Mouse (Mus musculus): ENCODE data around the gene Fam76b.

Fam76b gene

DNA sequence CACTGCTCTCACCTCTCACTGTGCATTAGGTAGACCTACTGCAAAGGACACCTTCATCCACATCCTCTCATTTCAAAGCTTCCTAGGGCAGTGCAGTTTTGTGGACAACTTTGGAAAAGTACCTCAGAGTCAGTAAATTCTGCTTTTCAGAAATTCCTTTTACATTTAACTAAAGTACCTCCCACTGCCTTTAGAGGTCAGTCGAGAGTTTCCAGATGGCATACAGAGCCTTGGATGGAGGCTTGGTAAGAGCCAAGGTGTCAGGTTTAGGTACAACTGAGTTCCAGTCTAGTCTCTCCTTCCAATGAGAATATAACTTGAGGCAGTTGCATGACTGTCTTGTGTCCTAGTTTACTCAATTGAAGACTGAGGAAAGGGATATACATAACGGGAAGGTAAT lies 46.8 kb downstream of the Fam76b start:
- DNase-seq, result peak in 1 of 2 experiments; percentile 30

DNA sequence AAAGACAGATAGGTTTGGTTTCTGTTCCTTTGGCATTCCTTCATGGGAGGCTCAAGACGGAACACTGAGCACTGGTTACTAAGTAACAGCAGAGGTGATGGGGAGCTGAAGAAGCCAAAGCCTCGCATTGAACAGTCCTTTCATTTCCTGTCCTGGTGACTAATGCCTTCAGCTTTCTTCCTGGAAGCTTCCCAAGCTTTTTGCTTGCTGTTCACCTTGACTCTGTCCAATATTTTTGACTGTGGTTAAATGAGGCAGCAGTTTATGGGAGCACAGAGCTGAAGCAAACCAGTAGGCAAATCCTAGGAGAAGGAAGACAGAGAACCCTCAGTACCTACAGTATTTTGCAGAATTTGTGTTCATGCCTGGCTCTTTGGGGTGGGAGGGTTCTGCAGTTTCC lies 47.8 kb downstream of the Fam76b start:
- DNase-seq, result no peak

DNA sequence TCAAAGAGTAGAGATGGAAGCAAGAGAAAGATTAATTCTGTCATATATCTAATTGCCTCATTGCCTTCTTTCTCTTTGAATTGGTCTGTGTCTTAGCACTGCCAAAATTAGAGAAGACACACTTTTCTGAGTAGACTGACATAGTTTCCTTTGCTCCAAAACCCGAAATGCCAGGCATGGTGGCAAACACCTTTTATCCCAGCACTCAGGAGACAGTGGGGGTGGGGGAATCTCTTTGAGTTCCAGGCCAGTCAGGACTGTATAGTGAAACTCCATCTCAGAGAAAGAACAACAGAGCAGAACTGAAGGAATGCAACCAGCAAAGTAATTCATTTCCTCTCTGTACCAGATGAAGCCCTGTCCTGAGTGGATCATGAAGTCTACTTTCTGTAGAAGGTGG lies 53.2 kb downstream of the Fam76b start:
- no peak for DNase-seq

DNA sequence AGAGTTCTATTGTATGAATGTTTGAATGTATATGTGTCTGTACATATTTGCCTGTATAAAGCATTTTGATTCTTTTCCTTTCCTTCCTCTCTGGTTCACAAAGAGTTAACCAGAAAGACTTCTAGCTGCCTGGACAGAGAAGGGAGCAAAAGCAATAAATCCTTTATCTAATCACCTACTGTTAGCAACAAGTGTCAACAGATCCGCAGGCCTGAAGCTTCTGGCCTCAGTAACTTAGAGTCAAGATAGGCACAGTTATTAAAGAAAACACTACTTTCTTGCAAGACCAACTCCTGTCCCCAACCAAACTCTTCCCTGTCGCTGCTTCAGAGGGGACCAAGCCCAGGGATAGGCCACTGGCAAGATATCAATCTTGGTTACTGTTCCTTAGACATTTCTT lies 55.0 kb downstream of the Fam76b start:
- DNase-seq, result no peak

DNA sequence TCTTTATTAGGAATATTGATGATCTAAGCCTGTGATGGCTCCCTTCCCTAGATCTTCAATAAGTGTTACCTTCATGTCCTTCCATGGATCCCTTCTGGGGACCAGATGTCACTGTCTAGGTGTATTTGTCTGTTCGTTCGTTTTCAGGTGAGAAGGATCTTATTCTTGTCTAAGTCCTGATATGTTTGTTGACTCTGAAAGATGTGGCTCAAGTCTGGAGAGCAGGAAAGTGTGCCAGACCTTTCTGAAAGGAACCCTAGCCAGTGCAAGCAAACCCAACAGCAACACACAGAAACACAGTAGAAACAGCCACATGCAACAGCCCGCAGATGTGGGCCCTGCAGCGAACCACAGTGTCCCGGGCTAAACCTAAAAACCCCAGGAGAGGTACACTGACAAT lies 61.5 kb downstream of the Fam76b start:
- DNase-seq, result no peak

DNA sequence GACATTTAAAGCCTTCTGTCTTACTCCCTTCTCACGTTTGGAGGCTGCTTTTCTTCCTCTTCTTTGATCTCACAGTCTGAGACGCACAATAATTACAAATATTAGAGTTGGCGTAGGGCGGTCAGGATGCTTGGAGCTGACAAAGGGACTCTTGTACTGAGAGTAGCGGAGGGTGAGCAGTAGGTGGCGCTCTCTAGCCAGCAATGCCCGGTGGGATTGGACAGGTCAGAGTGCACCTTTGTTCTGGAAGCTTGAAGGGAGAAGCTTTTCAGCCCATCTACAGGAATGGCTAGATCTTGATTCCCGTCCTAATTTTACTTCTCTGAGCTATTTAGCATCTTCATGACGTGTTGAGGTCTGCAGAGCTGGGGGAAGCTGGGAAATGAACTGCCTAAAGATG lies 62.1 kb downstream of the Fam76b start:
- peak; percentile 95 to 97 for DNase-seq

DNA sequence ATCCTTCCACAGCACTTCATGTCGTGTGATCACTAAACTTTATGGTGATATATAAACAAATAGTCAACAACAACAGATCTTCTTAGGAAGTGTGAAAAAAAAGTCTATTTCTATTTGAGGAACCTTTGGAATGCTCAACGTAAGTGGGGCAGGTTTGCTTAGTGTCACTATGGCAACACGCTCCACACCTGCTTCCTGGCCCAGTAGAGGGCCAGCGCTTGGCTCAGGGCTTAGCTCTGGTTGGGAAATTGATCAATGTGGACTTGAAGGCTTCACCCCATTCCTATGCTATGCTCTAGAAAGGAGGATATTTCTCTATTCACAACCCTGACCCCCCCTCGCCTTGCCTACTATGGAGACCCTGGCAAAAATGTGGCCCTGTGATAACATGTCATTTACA lies 62.7 kb downstream of the Fam76b start:
- DNase-seq, result no peak

DNA sequence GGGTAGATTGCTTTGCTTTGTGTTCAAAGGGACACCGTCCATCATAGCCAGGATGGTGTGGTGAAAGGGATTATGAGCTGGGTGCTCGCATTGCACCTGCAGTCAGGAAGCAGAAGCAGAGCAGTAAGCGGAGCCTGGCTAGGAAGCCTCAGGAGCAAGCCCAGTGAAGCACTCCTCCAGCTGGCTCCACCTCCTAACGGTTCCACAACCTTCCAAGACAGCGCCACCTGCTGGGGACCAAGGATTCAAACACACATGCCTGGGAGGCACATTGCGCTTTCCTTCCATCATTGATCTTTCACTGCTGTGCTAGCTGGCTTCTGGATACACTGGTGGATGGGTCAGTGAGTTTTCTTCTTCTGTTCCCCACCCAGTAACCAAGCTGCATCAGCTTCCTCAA lies 64.4 kb downstream of the Fam76b start:
- DNase-seq, result peak; percentile 21 to 38

DNA sequence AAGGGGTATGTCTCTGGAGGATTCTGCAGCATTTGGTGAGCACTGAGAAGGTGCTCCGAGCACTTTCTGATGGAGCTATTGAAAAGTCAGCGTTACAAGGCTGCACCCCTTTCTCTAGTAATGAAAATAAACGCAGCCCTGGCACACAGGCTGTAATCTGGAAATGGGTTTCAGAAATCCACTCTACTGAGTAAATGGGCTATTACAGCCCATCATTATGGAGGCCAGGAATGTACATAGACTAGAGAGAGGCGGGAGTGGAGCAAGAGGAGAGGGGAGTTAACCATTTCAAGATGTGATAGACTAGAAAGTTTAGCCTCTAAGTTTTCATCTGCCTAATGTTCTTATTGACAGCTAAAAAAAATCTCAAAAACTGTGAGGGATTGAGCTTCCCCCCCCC lies 65.5 kb downstream of the Fam76b start:
- DNase-seq, result no peak

DNA sequence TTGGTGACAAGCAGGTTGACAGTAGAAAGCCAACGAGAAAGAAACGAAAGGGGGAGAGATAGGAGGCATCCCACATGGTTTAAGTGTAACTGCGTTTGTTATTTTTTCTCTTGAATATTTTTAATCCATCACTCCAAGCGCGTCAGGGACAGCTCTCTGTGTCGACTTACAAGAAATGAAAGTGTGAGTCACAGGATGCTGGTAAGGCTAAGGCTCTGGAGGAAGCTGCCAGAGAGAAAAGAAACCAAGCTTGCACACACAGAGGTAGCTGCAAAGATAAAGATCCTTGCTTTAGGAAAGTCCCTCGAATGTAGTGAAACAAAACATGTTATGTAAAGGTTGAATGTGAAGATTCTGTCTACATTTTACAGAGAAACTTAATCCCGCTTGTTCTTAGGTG lies 67.0 kb downstream of the Fam76b start:
- no peak for DNase-seq

DNA sequence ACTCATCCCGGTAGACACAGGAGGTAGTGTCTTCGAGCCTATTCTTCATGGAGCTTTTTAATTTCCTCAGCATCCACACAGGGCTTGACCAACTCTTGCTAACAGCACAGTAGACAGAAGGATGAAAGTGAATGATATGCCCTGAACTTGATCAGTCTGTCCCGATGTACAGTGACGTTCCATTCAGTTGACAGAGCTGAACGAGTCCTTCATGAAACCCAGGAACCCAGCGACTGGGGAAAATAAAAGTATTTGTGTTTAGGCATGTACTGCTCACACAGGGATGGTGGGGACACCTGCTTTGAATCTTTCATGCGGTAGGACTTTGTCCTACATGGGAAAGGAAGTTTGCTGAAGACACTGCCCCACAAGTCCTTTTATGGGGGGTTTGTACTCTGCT lies 67.4 kb downstream of the Fam76b start:
- DNase-seq, result no peak

DNA sequence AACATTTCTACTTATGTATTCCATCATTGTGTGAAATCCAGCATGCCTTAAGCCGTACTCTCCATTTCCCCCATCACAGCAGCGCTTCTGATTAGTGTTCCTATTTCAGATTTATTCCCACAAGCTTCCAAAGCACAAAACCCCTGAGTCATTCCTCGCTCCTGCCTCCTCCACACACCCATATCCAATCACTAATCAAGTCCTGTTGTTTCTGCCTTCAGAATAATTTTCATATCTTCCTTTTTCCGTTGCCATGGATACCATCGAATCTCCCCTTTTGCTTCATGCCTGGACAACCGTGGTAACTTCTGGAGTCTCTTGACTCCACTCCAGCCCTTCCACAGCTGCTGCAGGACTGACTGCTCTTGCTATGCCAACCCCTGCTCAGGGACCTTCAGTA lies 68.5 kb downstream of the Fam76b start:
- peak; percentile 16 to 17 for DNase-seq

DNA sequence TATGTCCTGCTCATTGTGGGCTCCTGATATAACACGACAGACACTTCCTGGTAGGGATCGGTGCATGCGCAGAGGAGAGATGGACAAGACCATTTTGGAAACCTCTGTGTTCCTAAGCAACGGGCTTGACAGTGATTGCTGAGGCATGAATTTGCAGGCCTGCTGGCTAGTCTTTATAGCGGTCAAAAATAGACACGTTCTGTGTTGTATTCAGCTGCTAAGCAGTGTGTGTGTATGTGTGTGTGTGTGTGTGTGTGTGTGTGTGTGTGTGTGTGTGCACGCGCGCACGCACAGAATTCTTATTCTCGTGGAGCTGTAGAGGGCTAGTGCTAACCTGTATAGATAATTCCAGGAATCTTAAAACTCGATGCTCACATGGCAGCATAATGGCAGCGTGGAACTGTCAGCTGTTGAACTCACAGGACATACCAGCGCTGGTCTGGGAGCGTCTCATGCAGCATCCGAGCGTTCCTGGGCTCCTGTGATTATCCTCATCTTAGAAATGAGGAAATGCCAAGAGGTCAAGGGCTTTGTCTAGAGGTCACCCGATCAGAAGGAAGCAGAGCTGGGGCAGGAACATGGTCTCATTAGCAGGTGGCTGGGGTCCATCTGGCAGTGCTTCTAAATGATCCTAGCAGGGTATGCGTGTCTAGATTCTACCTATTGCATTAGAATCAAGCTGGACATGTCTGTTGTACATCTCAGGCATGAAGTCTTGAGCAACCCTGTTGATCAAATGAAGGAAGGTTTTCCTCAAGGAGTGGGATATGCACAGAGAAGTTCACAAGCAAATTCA lies 71.2 kb downstream of the Fam76b start:
- peak; percentile 80 to 81 for DNase-seq

DNA sequence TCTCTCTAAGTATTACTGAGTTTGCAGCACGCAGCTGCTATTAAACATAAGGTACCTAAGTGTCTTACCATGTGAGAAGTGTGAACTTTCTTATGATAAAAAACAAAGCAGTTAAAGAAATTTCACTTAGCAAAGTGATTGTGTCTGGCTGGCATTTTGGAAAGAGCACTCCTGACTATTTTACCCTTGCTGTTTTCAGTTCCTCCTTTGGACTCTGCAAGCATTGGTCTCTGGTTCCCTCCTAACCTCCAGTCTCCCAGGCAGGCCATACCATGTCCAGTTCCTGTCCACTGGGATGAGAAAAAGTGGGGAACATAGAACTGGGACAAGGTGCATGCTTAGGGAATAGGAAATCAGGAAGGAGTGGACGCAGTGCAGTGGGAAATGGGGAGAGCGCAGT lies 74.5 kb downstream of the Fam76b start:
- DNase-seq, result no peak

DNA sequence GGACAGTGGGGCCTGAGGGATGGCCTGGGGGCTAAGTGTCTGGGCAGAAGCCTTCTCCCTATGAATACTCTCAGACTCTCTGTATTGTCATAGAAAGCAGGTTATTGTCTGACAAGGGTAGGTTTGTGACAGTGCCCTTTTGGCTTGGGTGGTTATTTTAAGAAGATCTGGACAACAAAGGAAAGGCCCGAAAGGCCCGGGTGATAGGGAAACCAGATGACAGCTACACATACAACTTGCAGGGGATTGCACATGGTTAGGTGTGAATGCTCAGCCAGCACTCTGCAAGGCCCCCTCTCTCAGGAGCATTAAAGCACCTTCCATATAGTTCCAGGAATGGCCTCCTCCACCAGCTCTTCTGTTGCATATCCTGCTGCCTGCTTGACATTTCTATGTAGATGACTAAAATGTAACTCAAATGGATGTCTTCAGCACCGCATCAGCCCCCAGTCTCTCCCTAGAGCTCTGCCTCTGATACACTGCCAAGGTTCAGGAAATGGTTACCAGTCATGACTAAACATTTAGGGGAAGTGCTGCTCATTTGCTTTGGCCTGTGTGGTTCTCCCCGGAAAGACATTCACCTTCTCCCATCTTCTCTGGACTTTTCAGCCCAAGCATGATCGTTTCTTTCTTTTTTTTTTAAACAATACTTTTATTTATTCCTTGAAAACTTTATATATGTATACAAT lies 76.7 kb downstream of the Fam76b start:
- no peak for DNase-seq
